9 mouse cellular contexts compared by ENCODE assay signal in the genomic region with DNA sequence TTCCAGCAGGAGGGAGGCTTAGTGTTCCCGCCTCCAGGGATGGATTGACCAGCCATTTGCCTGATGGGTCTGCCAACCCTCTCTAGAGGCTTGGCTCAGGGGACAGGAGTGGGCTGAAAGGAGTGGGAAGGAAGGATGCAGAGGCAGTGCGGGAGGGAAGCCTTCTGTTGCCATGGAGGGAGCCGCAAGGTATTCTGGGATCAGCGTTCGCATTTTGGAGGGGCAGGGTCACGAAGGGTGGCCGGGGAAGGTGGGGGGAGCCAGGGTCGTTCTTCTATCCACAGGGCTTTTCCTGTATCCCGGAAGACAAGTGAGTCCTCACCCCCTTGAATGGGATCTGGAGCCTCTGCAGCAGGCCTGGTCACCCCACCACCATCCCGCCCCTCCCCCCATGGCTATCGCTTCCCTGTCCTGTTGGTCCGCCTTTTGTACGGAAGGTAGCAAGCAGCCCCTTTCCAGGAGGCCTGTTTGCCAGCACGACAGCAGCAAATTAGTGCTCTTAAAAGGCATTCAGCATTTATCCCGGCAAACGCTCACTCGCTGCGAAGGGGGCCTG.
DNase-seq lines count a peak whose midpoint lies in the region; ATAC-seq and TF ChIP-seq lines count a peak whose summit lies in the region.
"Had no signal": no experiment of that assay in that cellular context is flagged by ENCODE, and none has a peak within 500 bp of the region (broad histone marks: within the 10 kb centered on the region; RNA-seq: fewer than 3 reads in every experiment).

No protein-coding gene starts in this region.

- 5% methylated on average over 18 of the region's 18 CpGs for WGBS in heart, embryonic 13.5 days
- WGBS in neural tube, embryonic 12.5 days: 9% methylated on average over 18 of the region's 18 CpGs

- H3K36me3 ChIP-seq in heart, embryonic 13.5 days: no peaks in the 10 kb centered on the region
- H3K36me3 ChIP-seq in neural tube, embryonic 12.5 days: no peaks in the 10 kb centered on the region

- no peaks in the 10 kb centered on the region for H3K9me3 ChIP-seq in heart, embryonic 13.5 days
- H3K9me3 ChIP-seq in neural tube, embryonic 12.5 days: no peaks in the 10 kb centered on the region

- DNase-seq in heart, postnatal 14 days: no peak
- DNase-seq in embryo, embryonic 9.5 days (ENCODE audit: extremely low spot score): peak; percentile 55
- DNase-seq in layer of hippocampus, adult 2 months (ENCODE audit: low spot score in 2 of 2): peak; percentile 48 to 59
- no peak for DNase-seq in cerebellum, adult 11 months
- DNase-seq in c-Kit-positive CD71-positive TER-119-positive erythroid progenitor cells, embryonic 14.5 days (ENCODE audit: low spot score): no peak
- no peak for DNase-seq in urinary bladder, postnatal 36 days (ENCODE audit: low spot score in 2 of 2)
- DNase-seq: kidney, adult 18-20 months had no signal

- peak overlapping the region; percentile 59 for H3K4me2 ChIP-seq in heart, embryonic 13.5 days
- peak overlapping the region; percentile 60 for H3K4me2 ChIP-seq in neural tube, embryonic 12.5 days (replicated peaks)

- peak overlapping the region; percentile 22 for H3K4me3 ChIP-seq in heart, embryonic 13.5 days
- peak overlapping the region; percentile 17; the same call in 1 of the 2 replicates for H3K4me3 ChIP-seq in layer of hippocampus, adult 2 months
- H3K4me3 ChIP-seq in neural tube, embryonic 12.5 days: peak overlapping the region; percentile 23

- intact Hi-C loops in heart, postnatal 14 days (cut with DNase I): no loop called here

- ATAC-seq in heart, embryonic 13.5 days (ENCODE audit: extremely low read depth, insufficient number of reproducible peaks, low FRiP score, low TSS enrichment): no peak
- no peak for ATAC-seq in neural tube, embryonic 12.5 days (ENCODE audit: low FRiP score, low read depth)

- no peak overlapping the region for H3K27ac ChIP-seq in heart, embryonic 13.5 days (replicated peaks)
- H3K27ac ChIP-seq in layer of hippocampus, adult 2 months: peak overlapping the region; percentile 91
- no peak overlapping the region for H3K27ac ChIP-seq in neural tube, embryonic 12.5 days

- peaks cover 75% of the 10 kb centered on the region for H3K27me3 ChIP-seq in heart, embryonic 13.5 days (replicated peaks)
- no peaks in the 10 kb centered on the region for H3K27me3 ChIP-seq in neural tube, embryonic 12.5 days (replicated peaks)

- TF ChIP-seq CTCF in layer of hippocampus, adult 2 months (conservative IDR thresholded peaks at IDR 0.05): no peak

- H3K4me1 ChIP-seq in heart, embryonic 13.5 days: 0 out of 2 replicates have a peak, but pooled peaks cover 3% of the 10 kb centered on the region
- H3K4me1 ChIP-seq in neural tube, embryonic 12.5 days: peaks cover 43% of the 10 kb centered on the region

- H3K9ac ChIP-seq in heart, embryonic 13.5 days: no peak overlapping the region
- 0 out of 2 replicates have a peak overlapping the region, but pooled peaks have one; percentile 26 for H3K9ac ChIP-seq in neural tube, embryonic 12.5 days

Comparison
In these comparisons a context has a peak if more than half of its experiments do, and no peak if none do; other contexts are left out.
1. DNase-seq: peak in embryo, embryonic 9.5 days (single experiment) and layer of hippocampus, adult 2 months (2 of 2); none in heart, postnatal 14 days (0 of 2), cerebellum, adult 11 months (single experiment), c-Kit-positive CD71-positive TER-119-positive erythroid progenitor cells, embryonic 14.5 days (single experiment) and urinary bladder, postnatal 36 days (0 of 2).
2. Peak in every context shown above with its lines, with median percentiles within 50 percentile points of each other: H3K4me3 ChIP-seq.